Mouse (Mus musculus) stomach, postnatal 0 days (tissue): ENCODE results near the gene Hmga1b. TPM values are rescaled to one million over a fixed set of nuclear protein-coding genes. Genes with fewer than 3 reads are reported as not detected.
"Not testable (repeated sequence)": the region's sequence is repeated elsewhere in the genome, so short reads cannot be mapped to it uniquely, and the experiment has no call there.

ENCODE experiments used
- ATAC-seq: fragments of 200-750 bp; cut with Nextera tagmentation; 2 replicates; pipeline ENCODE4 v1.8.0; 2017; ENCODE audit not compliant: low FRiP score, low TSS enrichment
- DNase-seq: peaks from one replicate; pipeline ENCODE4 v3.0.0-alpha.2; 2016; ENCODE audit warnings: low spot score
- H3K27ac ChIP-seq: fragments of 300-500 bp; sonication (generic); replicated peaks from 2 replicates; pipeline ENCODE4 v1.5.1; 2014; ENCODE audit warnings: mild to moderate bottlenecking, control low read depth
- H3K27me3 ChIP-seq: fragments of 300-500 bp; sonication (generic); 2 replicates; pipeline ENCODE4 v1.6.1; 2014; ENCODE audit warnings: low read length; ENCODE audit not compliant: control insufficient read depth, insufficient read depth
- H3K36me3 ChIP-seq: fragments of 300-500 bp; sonication (generic); 2 replicates; pipeline ENCODE4 v1.6.1; 2014; ENCODE audit warnings: low read length, mixed read lengths; ENCODE audit not compliant: control insufficient read depth, insufficient read depth
- H3K4me1 ChIP-seq: fragments of 300-500 bp; sonication (generic); replicated peaks from 2 replicates; pipeline ENCODE4 v1.6.1; 2014; ENCODE audit warnings: antibody characterized with exemption; ENCODE audit not compliant: control insufficient read depth, insufficient read depth
- H3K4me2 ChIP-seq: fragments of 300-500 bp; sonication (generic); replicated peaks from 2 replicates; pipeline ENCODE4 v1.6.1; 2014; ENCODE audit warnings: low read depth, mild to moderate bottlenecking, control low read depth, moderate library complexity
- H3K4me3 ChIP-seq: fragments of 300-500 bp; sonication (generic); 2 replicates; pipeline ENCODE4 v1.5.1; 2014; ENCODE audit warnings: low read depth, low read length, control low read depth
- H3K9ac ChIP-seq: fragments of 300-500 bp; sonication (generic); 2 replicates; pipeline ENCODE4 v1.6.1; 2014; ENCODE audit warnings: mild to moderate bottlenecking, low read length, control low read depth, mixed read lengths
- H3K9me3 ChIP-seq: fragments of 300-500 bp; sonication (generic); 2 replicates; pipeline ENCODE4 v1.6.1; 2016; ENCODE audit warnings: low read length; ENCODE audit not compliant: control insufficient read depth
- CTCF ChIP-seq: IDR thresholded peaks from 2 replicates; pipeline ENCODE4 v1.5.1; 2016; ENCODE audit warnings: antibody characterized with exemption, low read depth, mild to moderate bottlenecking, moderate library complexity
- EP300 ChIP-seq: optimal IDR thresholded peaks from 2 replicates; pipeline ENCODE3; 2016; ENCODE audit warnings: antibody characterized with exemption
- WGBS: fragments of 180-500 bp; shearing (Covaris S2); extraction: QIAGEN DNeasy Blood & Tissue Kit; methylation state at CpG from one replicate; pipeline ENCODE4 v1.1.7; 2014; 5-methylcytosine and 5-hydroxymethylcytosine counted together
- polyA plus RNA-seq: library from polyadenylated mRNA; unstranded; fragments of >200 nt; fragmentation: Nextera tagmentation; extraction: Ambion mirVana; gene quantifications from 2 replicates; pipeline ENCODE4 v1.2.1, GENCODE M21; 2015

Gene Hmga1b
- polyA plus RNA-seq, 1 experiment from 2014 or later: 3.0 TPM

GRCm38 (mm10) chr11:120726243-120727168, 36.1 kb upstream of the Hmga1b start:
- H3K4me3 ChIP-seq: peak overlapping the region; percentile 51
- no peaks in the 10 kb centered on the region for H3K36me3 ChIP-seq
- ATAC-seq (peak; percentile 51), DNase-seq (no peak)
- peak overlapping the region; percentile 71 for H3K4me2 ChIP-seq
- peak overlapping the region; percentile 56 for H3K9ac ChIP-seq
- H3K9me3 ChIP-seq: no peaks in the 10 kb centered on the region
- TF ChIP-seq CTCF: no peak; the same call in 1 of the 2 replicates
- TF ChIP-seq EP300: no peak
- no peaks in the 10 kb centered on the region for H3K27me3 ChIP-seq
- H3K27ac ChIP-seq: 0 out of 2 replicates have a peak overlapping the region, but pooled peaks have one; percentile 24
- WGBS: 18% methylated on average over 34 of the region's 36 CpGs
- 0 out of 2 replicates have a peak, but pooled peaks cover 8% of the 10 kb centered on the region for H3K4me1 ChIP-seq

GRCm38 (mm10) chr11:120727169-120727527, 35.4 kb upstream of the Hmga1b start, which contains the start of gene Dcxr:
TSS of gene Dcxr (minus strand) at chr11:120727281.
- peak; percentile 95 for DNase-seq
- no peak for TF ChIP-seq EP300
- TF ChIP-seq CTCF: peak; percentile 73
- under 1% methylated on average over 14 of the region's 14 CpGs for WGBS
- ATAC-seq: peak; percentile 90
- Histone ChIP-seq H3K4me3 (peak within 1 kb of the TSS; percentile 51), H3K9me3 (no peaks in the 10 kb centered on the region), H3K27ac (0 out of 2 replicates have a peak within 1 kb of the TSS, but pooled peaks have one; percentile 24), H3K4me1 (0 out of 2 replicates have a peak, but pooled peaks cover 5% of the 10 kb centered on the region), H3K4me2 (peak within 1 kb of the TSS; percentile 71), H3K36me3 (no peaks in the 10 kb centered on the region), H3K9ac (peak within 1 kb of the TSS; percentile 56), H3K27me3 (no peaks in the 10 kb centered on the region)

GRCm38 (mm10) chr11:120727564-120727963, 35.0 kb upstream of the Hmga1b start:
- H3K4me3 ChIP-seq: no peak overlapping the region
- no peaks in the 10 kb centered on the region for H3K36me3 ChIP-seq
- H3K9ac ChIP-seq: no peak overlapping the region
- H3K4me2 ChIP-seq: no peak overlapping the region
- no peaks in the 10 kb centered on the region for H3K9me3 ChIP-seq
- no peak for ATAC-seq
- no peak overlapping the region for H3K27ac ChIP-seq
- TF ChIP-seq EP300 (no peak), CTCF (no peak)
- WGBS: 64% methylated on average over 12 of the region's 12 CpGs
- 0 out of 2 replicates have a peak, but pooled peaks cover 5% of the 10 kb centered on the region for H3K4me1 ChIP-seq
- H3K27me3 ChIP-seq: no peaks in the 10 kb centered on the region
- DNase-seq: no peak

- H3K4me2 ChIP-seq: no peak overlapping the region
Measured at GRCm38 (mm10) chr11:120728530-120729240, 33.9 kb upstream of the Hmga1b start.

GRCm38 (mm10) chr11:120729432-120730050, 33.1 kb upstream of the Hmga1b start:
- not testable (repeated sequence) for H3K4me3 ChIP-seq, H3K27me3 ChIP-seq, H3K27ac ChIP-seq, H3K4me1 ChIP-seq, H3K36me3 ChIP-seq, H3K9ac ChIP-seq, H3K9me3 ChIP-seq
- DNase-seq (peak; percentile 86), ATAC-seq (peak; percentile 48)
- WGBS: 3% methylated on average over 17 of the region's 21 CpGs
- H3K4me2 ChIP-seq: peak overlapping the region; percentile 23; the same call in 1 of the 2 replicates

More at GRCm38 (mm10) chr11:120728530-120729240, 33.9 kb upstream of the Hmga1b start:
- Histone ChIP-seq H3K4me3 (no peak overlapping the region), H3K9ac (no peak overlapping the region), H3K4me1 (0 out of 2 replicates have a peak, but pooled peaks cover 5% of the 10 kb centered on the region), H3K27me3 (no peaks in the 10 kb centered on the region), H3K36me3 (no peaks in the 10 kb centered on the region), H3K27ac (0 out of 2 replicates have a peak overlapping the region, but pooled peaks have one; percentile 8), H3K9me3 (no peaks in the 10 kb centered on the region)
- WGBS: 68% methylated on average over 11 of the region's 11 CpGs
- ATAC-seq (no peak), DNase-seq (no peak)
- TF ChIP-seq EP300 (no peak), CTCF (no peak)
